Mouse (Mus musculus) MEL (cell line): ENCODE data around the gene Dupd1. TPM values are rescaled to one million over a fixed set of nuclear protein-coding genes. Genes with fewer than 3 reads are reported as not detected.
A peak's percentile ranks its signal among the peaks of the same experiment; 100 is the strongest.

Experiments used
- DNase-seq: peaks from one replicate; pipeline ENCODE4 v3.0.0; 2011; ENCODE audit warnings: low read depth, low spot score
- H3K27ac ChIP-seq: 2 replicates; pipeline ENCODE4 v1.5.1; 2012; ENCODE audit warnings: low read depth, mild to moderate bottlenecking, control low read depth, low read length, moderate library complexity; ENCODE audit not compliant: control insufficient read depth
- H3K27me3 ChIP-seq, 2 experiments: fragments of 150-350 bp in 1 of 2; sonication (generic) in 1 of 2; 2 replicates each; pipeline ENCODE4 v1.6.1; 2012; ENCODE audit warnings: low read length in 2 of 2, mild to moderate bottlenecking in 2 of 2, improper control_type of control experiment in 1 of 2, moderate library complexity in 1 of 2; ENCODE audit not compliant: insufficient read depth in 2 of 2, control insufficient read depth in 1 of 2
- H3K36me3 ChIP-seq, 2 experiments: 2 replicates each; pipeline ENCODE4 v1.6.1; 2012 to 2014; ENCODE audit warnings: low read length in 2 of 2, improper control_type of control experiment in 1 of 2, inconsistent platforms in 1 of 2, mild to moderate bottlenecking in 1 of 2; ENCODE audit not compliant: insufficient read depth in 2 of 2, control insufficient read depth in 1 of 2
- H3K4me1 ChIP-seq, 2 experiments: fragments of 150-350 bp in 1 of 2; sonication (generic) in 1 of 2; 2 replicates each; pipeline ENCODE4 v1.6.1; 2012; ENCODE audit warnings: low read length in 2 of 2, improper control_type of control experiment in 1 of 2, mild to moderate bottlenecking in 1 of 2; ENCODE audit not compliant: insufficient read depth in 2 of 2, control insufficient read depth in 1 of 2
- H3K4me3 ChIP-seq, 2 experiments: fragments of 150-350 bp in 1 of 2; sonication (generic) in 1 of 2; 2 replicates each; pipeline ENCODE4 v1.5.1; 2012; ENCODE audit warnings: low read depth in 2 of 2, low read length in 2 of 2, mild to moderate bottlenecking in 2 of 2, moderate library complexity in 2 of 2, control low read depth in 1 of 2, improper control_type of control experiment in 1 of 2; ENCODE audit not compliant: control insufficient read depth in 1 of 2, insufficient read depth in 1 of 2
- H3K79me2 ChIP-seq: 2 replicates; pipeline ENCODE4 v1.6.1; 2012; ENCODE audit warnings: mild to moderate bottlenecking, low read length, moderate library complexity; ENCODE audit not compliant: control insufficient read depth, poor library complexity, insufficient read depth
- H3K9ac ChIP-seq: 2 replicates; pipeline ENCODE4 v1.6.1; 2012; ENCODE audit warnings: low read depth, mild to moderate bottlenecking, control low read depth, low read length, moderate library complexity; ENCODE audit not compliant: control insufficient read depth, poor library complexity, severe bottlenecking
- H3K9me3 ChIP-seq: fragments of 150-350 bp; sonication (generic); replicated peaks from 2 replicates; pipeline ENCODE4 v1.6.1; 2012; ENCODE audit warnings: mild to moderate bottlenecking, low read length, improper control_type of control experiment, moderate library complexity; ENCODE audit not compliant: insufficient read depth
- BHLHE40 ChIP-seq: IDR thresholded peaks from 2 replicates; pipeline ENCODE4 v1.6.1; 2012; ENCODE audit warnings: low read depth, mild to moderate bottlenecking, inconsistent platforms, low read length, improper control_type of control experiment, borderline replicate concordance
- CHD1 ChIP-seq: IDR thresholded peaks from 2 replicates; pipeline ENCODE4 v1.6.1; 2012; ENCODE audit warnings: low read depth, mild to moderate bottlenecking, inconsistent platforms, low read length, improper control_type of control experiment
- CTCF ChIP-seq, 3 experiments: IDR thresholded peaks in 2 of 3; conservative IDR thresholded peaks in 1 of 3; 2 replicates each; pipeline ENCODE4 v1.5.1; 2011 to 2012; ENCODE audit warnings: low read length in 3 of 3, low read depth in 2 of 3, mild to moderate bottlenecking in 2 of 3, improper control_type of control experiment in 1 of 3, inconsistent platforms in 1 of 3, mixed read lengths in 1 of 3, moderate library complexity in 1 of 3; ENCODE audit not compliant: control insufficient read depth in 1 of 3, insufficient read depth in 1 of 3, poor library complexity in 1 of 3, severe bottlenecking in 1 of 3
- E2F4 ChIP-seq: IDR thresholded peaks from 2 replicates; pipeline ENCODE4 v1.6.1; 2011; ENCODE audit warnings: low read depth, low read length, improper control_type of control experiment, borderline replicate concordance
- ETS1 ChIP-seq: IDR thresholded peaks from 2 replicates; pipeline ENCODE4 v1.6.1; 2012; ENCODE audit warnings: low read depth, mild to moderate bottlenecking, inconsistent platforms, low read length, improper control_type of control experiment, moderate library complexity
- GABPA ChIP-seq: IDR thresholded peaks from 2 replicates; pipeline ENCODE4 v1.6.1; 2012; ENCODE audit warnings: low read depth, mild to moderate bottlenecking, inconsistent platforms, low read length, improper control_type of control experiment, moderate library complexity
- HCFC1 ChIP-seq: IDR thresholded peaks from 2 replicates; pipeline ENCODE4 v1.6.1; 2012; ENCODE audit warnings: low read depth, mild to moderate bottlenecking, inconsistent platforms, low read length, improper control_type of control experiment, moderate library complexity
- JUND ChIP-seq: IDR thresholded peaks from 2 replicates; pipeline ENCODE4 v1.6.1; 2011; ENCODE audit warnings: low read depth, mild to moderate bottlenecking, improper control_type of control experiment, low read length
- KAT2A ChIP-seq: conservative IDR thresholded peaks from 2 replicates; pipeline ENCODE4 v1.6.1; 2012; ENCODE audit warnings: low read depth, low read length, improper control_type of control experiment, inconsistent platforms
- MAX ChIP-seq: IDR thresholded peaks from 2 replicates; pipeline ENCODE4 v1.6.1; 2011; ENCODE audit warnings: low read length, improper control_type of control experiment
- MAZ ChIP-seq: IDR thresholded peaks from 2 replicates; pipeline ENCODE4 v1.6.1; 2012; ENCODE audit warnings: low read depth, mild to moderate bottlenecking, inconsistent platforms, low read length, improper control_type of control experiment
- MXI1 ChIP-seq: IDR thresholded peaks from 2 replicates; pipeline ENCODE4 v1.6.1; 2011; ENCODE audit warnings: mild to moderate bottlenecking, low read depth, low read length, improper control_type of control experiment
- MYC ChIP-seq: IDR thresholded peaks from 2 replicates; pipeline ENCODE4 v1.6.1; 2011; ENCODE audit warnings: low read depth, mild to moderate bottlenecking, low read length, improper control_type of control experiment, moderate library complexity
- NELFE ChIP-seq: IDR thresholded peaks from 2 replicates; pipeline ENCODE4 v1.6.1; 2011; ENCODE audit warnings: low read depth, low read length, improper control_type of control experiment
- POLR2A ChIP-seq, 2 experiments: IDR thresholded peaks; 2 replicates each; pipeline ENCODE4 v1.6.1; 2011 to 2012; ENCODE audit warnings: low read length in 2 of 2, mild to moderate bottlenecking in 2 of 2, control low read depth in 1 of 2, improper control_type of control experiment in 1 of 2, low read depth in 1 of 2, moderate library complexity in 1 of 2; ENCODE audit not compliant: control insufficient read depth in 1 of 2, insufficient read depth in 1 of 2, poor library complexity in 1 of 2
- POLR2AphosphoS2 ChIP-seq: IDR thresholded peaks from 2 replicates; pipeline ENCODE4 v1.6.1; 2011; ENCODE audit warnings: low read length, improper control_type of control experiment
- POLR2AphosphoS5 ChIP-seq: IDR thresholded peaks from 2 replicates; pipeline ENCODE4 v1.6.1; 2012; ENCODE audit warnings: low read depth, borderline replicate concordance, mild to moderate bottlenecking, inconsistent platforms, low read length, moderate library complexity, mixed read lengths
- RAD21 ChIP-seq: IDR thresholded peaks from 2 replicates; pipeline ENCODE4 v1.6.1; 2011; ENCODE audit warnings: mild to moderate bottlenecking, low read depth, low read length, improper control_type of control experiment
- SIN3A ChIP-seq: IDR thresholded peaks from 2 replicates; pipeline ENCODE4 v1.6.1; 2012; ENCODE audit warnings: low read length, improper control_type of control experiment, inconsistent platforms
- SMC3 ChIP-seq: IDR thresholded peaks from 2 replicates; pipeline ENCODE4 v1.6.1; 2011; ENCODE audit warnings: low read depth, low read length, improper control_type of control experiment
- TAL1 ChIP-seq: IDR thresholded peaks from 2 replicates; pipeline ENCODE4 v1.6.1; 2012; ENCODE audit warnings: mild to moderate bottlenecking, inconsistent platforms, low read length, moderate library complexity, mixed read lengths
- TCF12 ChIP-seq: IDR thresholded peaks from 2 replicates; pipeline ENCODE4 v1.6.1; 2014; ENCODE audit warnings: low read depth, mild to moderate bottlenecking, inconsistent platforms, low read length, improper control_type of control experiment, moderate library complexity
- USF2 ChIP-seq, 2 experiments: IDR thresholded peaks; 2 replicates each; pipeline ENCODE4 v1.6.1; 2011 to 2012; ENCODE audit warnings: improper control_type of control experiment in 2 of 2, low read length in 2 of 2, borderline replicate concordance in 1 of 2, inconsistent platforms in 1 of 2, low read depth in 1 of 2, mild to moderate bottlenecking in 1 of 2; ENCODE audit not compliant: insufficient read depth in 1 of 2
- ZC3H11A ChIP-seq: IDR thresholded peaks from 2 replicates; pipeline ENCODE4 v1.6.1; 2012; ENCODE audit warnings: low read depth, mild to moderate bottlenecking, inconsistent platforms, low read length, improper control_type of control experiment
- ZKSCAN1 ChIP-seq: IDR thresholded peaks from 2 replicates; pipeline ENCODE4 v1.6.1; 2012; ENCODE audit warnings: low read depth, mild to moderate bottlenecking, inconsistent platforms, low read length, improper control_type of control experiment, moderate library complexity
- polyA plus RNA-seq, 2 experiments: library from polyadenylated mRNA; stranded (reverse) in 1 of 2; unstranded in 1 of 2; fragments of >175 nt in 1 of 2; fragments of >200 nt in 1 of 2; gene quantifications; 2 replicates each; pipeline versions ENCODE4 v1.2.1 to v1.2.4; 2012; ENCODE audit warnings: low replicate concordance in 2 of 2, low read depth in 1 of 2; ENCODE audit not compliant: insufficient read length in 2 of 2, insufficient read depth in 1 of 2, missing spikeins in 1 of 2
- total RNA-seq: library from RNA; depleted of rRNA; stranded (reverse); fragments of 300-350 nt; gene quantifications from 2 replicates; pipeline ENCODE4 v1.2.3, GENCODE M21; 2012

The Dupd1 gene
- total and polyA plus RNA-seq, 3 experiments, result not detected

DNA sequence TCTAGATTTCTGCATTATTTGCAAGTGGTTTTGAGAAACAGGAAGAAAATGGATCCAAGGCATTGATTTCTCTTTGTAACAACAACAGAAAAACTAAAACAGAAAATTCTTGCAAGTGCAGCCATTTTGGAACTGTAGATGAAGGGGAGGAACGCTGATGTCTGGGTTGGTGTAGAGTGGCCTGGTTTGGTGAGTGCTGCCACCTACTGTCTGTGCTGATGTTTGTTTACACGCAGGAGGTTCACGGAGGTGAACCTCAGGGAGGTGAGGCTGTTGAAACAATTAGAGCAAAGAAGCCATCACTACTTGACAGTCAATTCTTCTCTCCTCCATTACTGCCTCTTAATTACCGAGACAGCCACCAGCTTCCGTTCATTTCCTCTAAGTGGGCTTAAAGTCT, 54.7 kb downstream of the Dupd1 start:
- no peaks in the 10 kb centered on the region for H3K9me3 ChIP-seq
- H3K4me3 ChIP-seq, result no peak overlapping the region
- no peak overlapping the region for H3K27ac ChIP-seq
- H3K9ac ChIP-seq, result no peak overlapping the region
- peaks cover 0 to 10% of the 10 kb centered on the region in 2 experiments; a peak in 2 of 4 replicates for H3K36me3 ChIP-seq
- peak; percentile 83 for DNase-seq
- H3K4me1 ChIP-seq, result peaks cover 4 to 15% of the 10 kb centered on the region in 2 experiments; a peak in 3 of 4 replicates
- TF ChIP-seq ZC3H11A, result peak; percentile 84
- 0 out of 2 replicates have a peak, but pooled peaks have one; percentile 12 for TF ChIP-seq HCFC1
- TF ChIP-seq SMC3, result peak; percentile 93
- TF ChIP-seq GABPA, result no peak
- no peak for TF ChIP-seq NELFE
- TF ChIP-seq SIN3A, result peak; percentile 48; the same call in 1 of the 2 replicates
- TF ChIP-seq ETS1, result no peak
- peak; percentile 75 to 93 (median 84) for TF ChIP-seq CTCF (IDR thresholded peaks at IDR 0.05 in 2 of 3, conservative IDR thresholded peaks at IDR 0.05 in 1 of 3; ENCODE audit: control insufficient read depth in 1 of 3, insufficient read depth in 1 of 3, low read depth in 2 of 3, low read length in 3 of 3, poor library complexity in 1 of 3, severe bottlenecking in 1 of 3)
- no peak for TF ChIP-seq E2F4
- peak; percentile 86 for TF ChIP-seq RAD21
- peak; percentile 89; the same call in 1 of the 2 replicates for TF ChIP-seq MXI1
- TF ChIP-seq, all 39 proteins: peak for 7
- H3K27me3 ChIP-seq, result no peaks in the 10 kb centered on the region
- no peaks in the 10 kb centered on the region for H3K79me2 ChIP-seq

DNA sequence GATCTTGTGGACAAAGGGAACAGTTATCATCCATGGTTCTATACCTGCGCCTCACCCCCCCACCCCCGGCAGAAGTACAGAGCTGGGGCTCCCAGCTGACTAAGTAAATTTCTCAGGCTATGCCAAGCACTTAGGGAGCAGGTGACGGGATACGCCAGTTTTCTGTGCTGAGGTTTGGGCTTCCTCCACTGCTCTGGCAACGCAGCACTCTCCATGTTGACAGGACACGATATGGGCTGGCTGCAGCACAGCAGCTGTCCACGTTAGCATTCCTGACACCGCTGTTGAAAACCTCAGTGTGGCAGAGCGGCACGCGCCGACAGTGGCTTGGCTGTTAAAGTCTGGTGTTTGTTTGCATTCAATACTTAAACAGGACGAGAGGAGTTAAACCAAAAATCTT, 55.2 kb downstream of the Dupd1 start:
- Histone ChIP-seq H3K79me2 (no peaks in the 10 kb centered on the region), H3K36me3 (peaks cover 0 to 10% of the 10 kb centered on the region in 2 experiments; a peak in 2 of 4 replicates)
- TF ChIP-seq POLR2A (IDR thresholded peaks at IDR 0.05; ENCODE audit: control insufficient read depth in 1 of 2, insufficient read depth in 1 of 2, low read depth in 1 of 2, low read length in 2 of 2, poor library complexity in 1 of 2) (no peak), MAX (no peak), E2F4 (no peak), TCF12 (no peak), MYC (no peak), NELFE (no peak), ETS1 (no peak), ZKSCAN1 (no peak), KAT2A (no peak), MAZ (no peak), JUND (no peak), RAD21 (no peak), HCFC1 (no peak), POLR2AphosphoS5 (no peak), CHD1 (no peak), USF2 (IDR thresholded peaks at IDR 0.05; ENCODE audit: borderline replicate concordance in 1 of 2, insufficient read depth in 1 of 2, low read depth in 1 of 2, low read length in 2 of 2) (no peak), POLR2AphosphoS2 (no peak), TAL1 (no peak), BHLHE40 (no peak)
- TF ChIP-seq, all 39 proteins: peak for 0
- H3K4me3 ChIP-seq, result no peak overlapping the region
- H3K4me1 ChIP-seq, result peaks cover 4 to 16% of the 10 kb centered on the region in 2 experiments; a peak in 3 of 4 replicates
- H3K9me3 ChIP-seq, result no peaks in the 10 kb centered on the region
- H3K9ac ChIP-seq, result no peak overlapping the region
- no peaks in the 10 kb centered on the region for H3K27me3 ChIP-seq
- H3K27ac ChIP-seq, result no peak overlapping the region
- no peak for DNase-seq
